Mouse (Mus musculus): ENCODE results near the gene Rps6ka4. TPM values are rescaled to one million over a fixed set of nuclear protein-coding genes. Genes with fewer than 3 reads are reported as not detected.

Rps6ka4 gene
- polyA plus RNA-seq (2014; fragmentation: Illumina TruSeq; extraction: RNeasy Lipid Tissue Mini Kit (QIAGEN cat#74804); ENCODE audit: low read depth, low replicate concordance) = 0.55 TPM

GRCm38 (mm10) chr19:6840475-6841291, at the start of gene Rps6ka4:
Gene Rps6ka4 (minus strand): TSS chr19:6840636.

GRCm38 (mm10) chr19:6858031-6858430, 17.6 kb upstream of the Rps6ka4 start, which contains the start of gene Ccdc88b:
Gene Ccdc88b (minus strand): TSS chr19:6858211.

Other genes with a start within 250 kb of the Rps6ka4 start
- 0.10 TPM for gene Ccdc88b, start 17.6 kb upstream of the Rps6ka4 start, polyA plus RNA-seq (2014; fragmentation: Illumina TruSeq; extraction: RNeasy Lipid Tissue Mini Kit (QIAGEN cat#74804); ENCODE audit: low read depth, low replicate concordance)
- gene Trmt112, start 69.1 kb upstream of the Rps6ka4 start, polyA plus RNA-seq (2014; fragmentation: Illumina TruSeq; extraction: RNeasy Lipid Tissue Mini Kit (QIAGEN cat#74804); ENCODE audit: low read depth, low replicate concordance) = 18.9 TPM
- 16.4 TPM for gene Prdx5, start 69.5 kb upstream of the Rps6ka4 start, polyA plus RNA-seq (2014; fragmentation: Illumina TruSeq; extraction: RNeasy Lipid Tissue Mini Kit (QIAGEN cat#74804); ENCODE audit: low read depth, low replicate concordance)
- gene Esrra, start 81.2 kb upstream of the Rps6ka4 start, polyA plus RNA-seq (2014; fragmentation: Illumina TruSeq; extraction: RNeasy Lipid Tissue Mini Kit (QIAGEN cat#74804); ENCODE audit: low read depth, low replicate concordance) = 0.91 TPM
- 264 TPM for gene Catsperz, start 84.7 kb upstream of the Rps6ka4 start, polyA plus RNA-seq (2014; fragmentation: Illumina TruSeq; extraction: RNeasy Lipid Tissue Mini Kit (QIAGEN cat#74804); ENCODE audit: low read depth, low replicate concordance)
- 0.41 TPM for gene Kcnk4, start 93.9 kb upstream of the Rps6ka4 start, polyA plus RNA-seq (2014; fragmentation: Illumina TruSeq; extraction: RNeasy Lipid Tissue Mini Kit (QIAGEN cat#74804); ENCODE audit: low read depth, low replicate concordance)
- gene Bad, start 101.2 kb upstream of the Rps6ka4 start, polyA plus RNA-seq (2014; fragmentation: Illumina TruSeq; extraction: RNeasy Lipid Tissue Mini Kit (QIAGEN cat#74804); ENCODE audit: low read depth, low replicate concordance) = 2.3 TPM
- gene Gpr137, start 101.8 kb upstream of the Rps6ka4 start, polyA plus RNA-seq (2014; fragmentation: Illumina TruSeq; extraction: RNeasy Lipid Tissue Mini Kit (QIAGEN cat#74804); ENCODE audit: low read depth, low replicate concordance) = 1.9 TPM
- 11.3 TPM for gene Ppp1r14b, start 134.3 kb upstream of the Rps6ka4 start, polyA plus RNA-seq (2014; fragmentation: Illumina TruSeq; extraction: RNeasy Lipid Tissue Mini Kit (QIAGEN cat#74804); ENCODE audit: low read depth, low replicate concordance)
- gene Plcb3, start 135.8 kb upstream of the Rps6ka4 start, polyA plus RNA-seq (2014; fragmentation: Illumina TruSeq; extraction: RNeasy Lipid Tissue Mini Kit (QIAGEN cat#74804); ENCODE audit: low read depth, low replicate concordance) = 1.5 TPM
- 3.5 TPM for gene Fkbp2, start 139.9 kb upstream of the Rps6ka4 start, polyA plus RNA-seq (2014; fragmentation: Illumina TruSeq; extraction: RNeasy Lipid Tissue Mini Kit (QIAGEN cat#74804); ENCODE audit: low read depth, low replicate concordance)
- gene Vegfb, start 147.0 kb upstream of the Rps6ka4 start, polyA plus RNA-seq (2014; fragmentation: Illumina TruSeq; extraction: RNeasy Lipid Tissue Mini Kit (QIAGEN cat#74804); ENCODE audit: low read depth, low replicate concordance) = 1.4 TPM
- 2.3 TPM for gene Dnajc4, start 151.9 kb upstream of the Rps6ka4 start, polyA plus RNA-seq (2014; fragmentation: Illumina TruSeq; extraction: RNeasy Lipid Tissue Mini Kit (QIAGEN cat#74804); ENCODE audit: low read depth, low replicate concordance)
- gene Nudt22, start 155.5 kb upstream of the Rps6ka4 start, polyA plus RNA-seq (2014; fragmentation: Illumina TruSeq; extraction: RNeasy Lipid Tissue Mini Kit (QIAGEN cat#74804); ENCODE audit: low read depth, low replicate concordance) = not detected
- gene Trpt1, start 155.5 kb upstream of the Rps6ka4 start, polyA plus RNA-seq (2014; fragmentation: Illumina TruSeq; extraction: RNeasy Lipid Tissue Mini Kit (QIAGEN cat#74804); ENCODE audit: low read depth, low replicate concordance) = 0.63 TPM
- gene Fermt3, start 178.8 kb upstream of the Rps6ka4 start, polyA plus RNA-seq (2014; fragmentation: Illumina TruSeq; extraction: RNeasy Lipid Tissue Mini Kit (QIAGEN cat#74804); ENCODE audit: low read depth, low replicate concordance) = not detected
- 79.5 TPM for gene Stip1, start 199.3 kb upstream of the Rps6ka4 start, polyA plus RNA-seq (2014; fragmentation: Illumina TruSeq; extraction: RNeasy Lipid Tissue Mini Kit (QIAGEN cat#74804); ENCODE audit: low read depth, low replicate concordance)
- 5.6 TPM for gene Macrod1, start 216.2 kb upstream of the Rps6ka4 start, polyA plus RNA-seq (2014; fragmentation: Illumina TruSeq; extraction: RNeasy Lipid Tissue Mini Kit (QIAGEN cat#74804); ENCODE audit: low read depth, low replicate concordance)

Data from testis, adult 10 weeks (tissue).